Mouse (Mus musculus): ENCODE data around the gene Ehd1.

- TF ChIP-seq POLR2A (IDR thresholded peaks at IDR 0.05; ENCODE audit: borderline replicate concordance, low read depth, low read length) (no peak), CTCF (IDR thresholded peaks at IDR 0.05; ENCODE audit: low read depth, low read length) (no peak)
Measured at GRCm38 (mm10) chr19:6331178-6331577, 54.7 kb downstream of the Ehd1 start.

Data from bone marrow macrophage, adult 2 months (primary cell).